Mouse (Mus musculus) MEL (cell line): Measurements from ENCODE around the gene Rhot2. TPM values are rescaled to one million over a fixed set of nuclear protein-coding genes. Genes with fewer than 3 reads are reported as not detected.

Experiments
- DNase-seq: peaks from one replicate; pipeline ENCODE4 v3.0.0; 2011; ENCODE audit warnings: low read depth, low spot score
- H3K27ac ChIP-seq: 2 replicates; pipeline ENCODE4 v1.5.1; 2012; ENCODE audit warnings: low read depth, mild to moderate bottlenecking, control low read depth, low read length, moderate library complexity; ENCODE audit not compliant: control insufficient read depth
- H3K27me3 ChIP-seq, 2 experiments: fragments of 150-350 bp in 1 of 2; sonication (generic) in 1 of 2; 2 replicates each; pipeline ENCODE4 v1.6.1; 2012; ENCODE audit warnings: low read length in 2 of 2, mild to moderate bottlenecking in 2 of 2, improper control_type of control experiment in 1 of 2, moderate library complexity in 1 of 2; ENCODE audit not compliant: insufficient read depth in 2 of 2, control insufficient read depth in 1 of 2
- H3K36me3 ChIP-seq, 2 experiments: 2 replicates each; pipeline ENCODE4 v1.6.1; 2012 to 2014; ENCODE audit warnings: low read length in 2 of 2, improper control_type of control experiment in 1 of 2, inconsistent platforms in 1 of 2, mild to moderate bottlenecking in 1 of 2; ENCODE audit not compliant: insufficient read depth in 2 of 2, control insufficient read depth in 1 of 2
- H3K4me1 ChIP-seq, 2 experiments: fragments of 150-350 bp in 1 of 2; sonication (generic) in 1 of 2; 2 replicates each; pipeline ENCODE4 v1.6.1; 2012; ENCODE audit warnings: low read length in 2 of 2, improper control_type of control experiment in 1 of 2, mild to moderate bottlenecking in 1 of 2; ENCODE audit not compliant: insufficient read depth in 2 of 2, control insufficient read depth in 1 of 2
- H3K4me3 ChIP-seq, 2 experiments: fragments of 150-350 bp in 1 of 2; sonication (generic) in 1 of 2; 2 replicates each; pipeline ENCODE4 v1.5.1; 2012; ENCODE audit warnings: low read depth in 2 of 2, low read length in 2 of 2, mild to moderate bottlenecking in 2 of 2, moderate library complexity in 2 of 2, control low read depth in 1 of 2, improper control_type of control experiment in 1 of 2; ENCODE audit not compliant: control insufficient read depth in 1 of 2, insufficient read depth in 1 of 2
- H3K79me2 ChIP-seq: 2 replicates; pipeline ENCODE4 v1.6.1; 2012; ENCODE audit warnings: mild to moderate bottlenecking, low read length, moderate library complexity; ENCODE audit not compliant: control insufficient read depth, poor library complexity, insufficient read depth
- H3K9ac ChIP-seq: 2 replicates; pipeline ENCODE4 v1.6.1; 2012; ENCODE audit warnings: low read depth, mild to moderate bottlenecking, control low read depth, low read length, moderate library complexity; ENCODE audit not compliant: control insufficient read depth, poor library complexity, severe bottlenecking
- H3K9me3 ChIP-seq: fragments of 150-350 bp; sonication (generic); replicated peaks from 2 replicates; pipeline ENCODE4 v1.6.1; 2012; ENCODE audit warnings: mild to moderate bottlenecking, low read length, improper control_type of control experiment, moderate library complexity; ENCODE audit not compliant: insufficient read depth
- BHLHE40 ChIP-seq: IDR thresholded peaks from 2 replicates; pipeline ENCODE4 v1.6.1; 2012; ENCODE audit warnings: low read depth, mild to moderate bottlenecking, inconsistent platforms, low read length, improper control_type of control experiment, borderline replicate concordance
- CHD2 ChIP-seq: IDR thresholded peaks from 2 replicates; pipeline ENCODE4 v1.6.1; 2011; ENCODE audit warnings: low read length, improper control_type of control experiment
- E2F4 ChIP-seq: IDR thresholded peaks from 2 replicates; pipeline ENCODE4 v1.6.1; 2011; ENCODE audit warnings: low read depth, low read length, improper control_type of control experiment, borderline replicate concordance
- ETS1 ChIP-seq: IDR thresholded peaks from 2 replicates; pipeline ENCODE4 v1.6.1; 2012; ENCODE audit warnings: low read depth, mild to moderate bottlenecking, inconsistent platforms, low read length, improper control_type of control experiment, moderate library complexity
- GABPA ChIP-seq: IDR thresholded peaks from 2 replicates; pipeline ENCODE4 v1.6.1; 2012; ENCODE audit warnings: low read depth, mild to moderate bottlenecking, inconsistent platforms, low read length, improper control_type of control experiment, moderate library complexity
- MAFK ChIP-seq: IDR thresholded peaks from 2 replicates; pipeline ENCODE4 v1.6.1; 2011; ENCODE audit warnings: low read depth, mild to moderate bottlenecking, low read length, improper control_type of control experiment, borderline replicate concordance
- MAZ ChIP-seq: IDR thresholded peaks from 2 replicates; pipeline ENCODE4 v1.6.1; 2012; ENCODE audit warnings: low read depth, mild to moderate bottlenecking, inconsistent platforms, low read length, improper control_type of control experiment
- MYB ChIP-seq: IDR thresholded peaks from 2 replicates; pipeline ENCODE4 v1.6.1; 2011; ENCODE audit warnings: mild to moderate bottlenecking, low read depth, low read length, improper control_type of control experiment
- NELFE ChIP-seq: IDR thresholded peaks from 2 replicates; pipeline ENCODE4 v1.6.1; 2011; ENCODE audit warnings: low read depth, low read length, improper control_type of control experiment
- NRF1 ChIP-seq: IDR thresholded peaks from 2 replicates; pipeline ENCODE4 v1.6.1; 2014; ENCODE audit warnings: low read depth, mild to moderate bottlenecking, inconsistent platforms, low read length, improper control_type of control experiment, moderate library complexity; ENCODE audit not compliant: poor library complexity, insufficient read depth, severe bottlenecking
- POLR2AphosphoS5 ChIP-seq: IDR thresholded peaks from 2 replicates; pipeline ENCODE4 v1.6.1; 2012; ENCODE audit warnings: low read depth, borderline replicate concordance, mild to moderate bottlenecking, inconsistent platforms, low read length, moderate library complexity, mixed read lengths
- SMC3 ChIP-seq: IDR thresholded peaks from 2 replicates; pipeline ENCODE4 v1.6.1; 2011; ENCODE audit warnings: low read depth, low read length, improper control_type of control experiment
- TAL1 ChIP-seq: IDR thresholded peaks from 2 replicates; pipeline ENCODE4 v1.6.1; 2012; ENCODE audit warnings: mild to moderate bottlenecking, inconsistent platforms, low read length, moderate library complexity, mixed read lengths
- UBTF ChIP-seq: IDR thresholded peaks from 2 replicates; pipeline ENCODE4 v1.6.1; 2012; ENCODE audit warnings: low read depth, mild to moderate bottlenecking, inconsistent platforms, low read length, improper control_type of control experiment, moderate library complexity, borderline replicate concordance; ENCODE audit not compliant: insufficient read depth
- ZC3H11A ChIP-seq: IDR thresholded peaks from 2 replicates; pipeline ENCODE4 v1.6.1; 2012; ENCODE audit warnings: low read depth, mild to moderate bottlenecking, inconsistent platforms, low read length, improper control_type of control experiment
- polyA plus RNA-seq, 2 experiments: library from polyadenylated mRNA; stranded (reverse) in 1 of 2; unstranded in 1 of 2; fragments of >175 nt in 1 of 2; fragments of >200 nt in 1 of 2; gene quantifications; 2 replicates each; pipeline versions ENCODE4 v1.2.1 to v1.2.4; 2012; ENCODE audit warnings: low replicate concordance in 2 of 2, low read depth in 1 of 2; ENCODE audit not compliant: insufficient read length in 2 of 2, insufficient read depth in 1 of 2, missing spikeins in 1 of 2
- total RNA-seq: library from RNA; depleted of rRNA; stranded (reverse); fragments of 300-350 nt; gene quantifications from 2 replicates; pipeline ENCODE4 v1.2.3, GENCODE M21; 2012

The Rhot2 gene
- total and polyA plus RNA-seq, 3 experiments = 29.1 to 54.5 TPM; not detected in 1

DNA sequence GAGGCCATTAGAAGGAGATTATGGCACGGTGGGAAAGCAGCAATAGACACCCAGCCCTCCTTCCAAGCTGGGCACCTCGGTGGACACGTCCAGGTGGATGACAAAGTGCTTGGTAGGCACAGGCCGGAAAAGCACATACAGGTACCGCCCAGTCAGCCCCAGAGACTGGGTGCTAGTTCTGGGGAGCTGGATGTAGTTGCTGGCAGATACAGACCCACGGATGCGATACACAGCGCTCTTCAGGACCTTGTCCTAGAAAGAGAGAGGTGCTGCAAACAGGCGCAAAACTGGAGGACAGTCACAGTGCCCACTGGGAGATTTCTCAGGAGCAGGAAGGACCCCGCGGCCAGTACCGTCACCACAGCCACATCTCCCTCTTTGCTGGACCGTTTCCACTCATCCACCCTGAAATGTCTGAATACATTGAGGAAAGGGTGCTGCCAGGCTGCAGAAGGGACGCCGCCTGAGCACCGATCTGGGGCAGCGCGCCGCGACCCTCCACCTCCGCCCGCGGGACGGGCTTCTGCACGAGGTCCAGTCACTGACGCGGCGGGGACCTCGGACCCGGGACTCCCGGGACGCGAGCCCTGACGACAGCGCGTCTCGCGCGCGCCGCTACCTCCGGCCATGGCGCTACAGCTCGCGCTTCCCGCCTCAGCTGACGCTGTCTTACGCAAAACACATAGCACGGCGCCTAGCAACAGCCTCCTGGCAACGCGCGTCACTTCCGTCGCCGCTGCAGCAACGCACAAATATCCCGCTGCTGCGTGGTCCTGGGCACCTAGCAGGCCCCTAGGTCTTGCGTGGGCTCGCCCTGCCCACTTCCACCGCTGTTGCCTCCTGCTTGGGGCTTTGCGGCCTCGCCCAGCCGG is 16.4 kb upstream of the Rhot2 start, which contains the start of gene Wdr90 (continued):
- TF ChIP-seq MAFK (no peak), MAZ (no peak), NRF1 (peak; percentile 49; the same call in 1 of the 2 replicates), UBTF (no peak)

DNA sequence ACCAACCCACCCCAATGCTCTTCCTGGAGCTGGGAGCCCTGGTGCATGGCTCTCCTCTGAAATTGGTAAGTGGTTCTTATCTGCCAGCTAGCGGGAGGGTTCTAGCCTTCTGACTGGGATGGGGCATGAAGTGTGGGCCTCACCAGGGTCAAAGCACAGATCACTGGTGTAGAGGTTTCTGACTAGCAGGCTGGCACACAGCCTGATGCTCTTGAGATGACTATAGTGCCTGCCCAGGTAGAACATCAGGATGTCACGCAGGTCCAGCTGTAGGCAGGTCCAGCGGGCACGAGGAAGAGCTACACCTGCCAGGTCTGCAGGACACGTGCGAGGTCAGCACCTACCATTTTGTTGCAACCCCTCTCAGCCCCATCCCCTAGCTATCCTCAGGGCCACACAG is 15.6 kb upstream of the Rhot2 start:
- Histone ChIP-seq H3K9ac (peak overlapping the region; percentile 69), H3K36me3 (peaks cover 0 to 9% of the 10 kb centered on the region in 2 experiments; a peak in 2 of 4 replicates), H3K79me2 (peaks cover 3% of the 10 kb centered on the region), H3K9me3 (no peaks in the 10 kb centered on the region), H3K4me3 (no peak overlapping the region), H3K4me1 (peaks cover 0 to 16% of the 10 kb centered on the region in 2 experiments; a peak in 2 of 4 replicates), H3K27ac (no peak overlapping the region), H3K27me3 (no peaks in the 10 kb centered on the region)
- TF ChIP-seq ETS1 = no peak
- TF ChIP-seq ZC3H11A = no peak
- no peak for TF ChIP-seq TAL1
- TF ChIP-seq MYB = no peak
- TF ChIP-seq BHLHE40 = no peak
- TF ChIP-seq CHD2 = no peak
- no peak for TF ChIP-seq GABPA
- TF ChIP-seq NELFE = no peak
- no peak for TF ChIP-seq SMC3
- no peak for TF ChIP-seq E2F4
- no peak for TF ChIP-seq POLR2AphosphoS5
- DNase-seq = no peak
